Mouse (Mus musculus) heart, embryonic 11.5 days (tissue): ENCODE measurements around the gene Slc25a3. TPM values are rescaled to one million over a fixed set of nuclear protein-coding genes. Genes with fewer than 3 reads are reported as not detected.

ENCODE experiments used
- ATAC-seq: fragments of 200-750 bp; cut with Nextera tagmentation; replicated peaks from 2 replicates; pipeline ENCODE4 v1.8.0; 2017; ENCODE audit warnings: moderate library complexity; ENCODE audit not compliant: insufficient number of reproducible peaks, low FRiP score, low TSS enrichment
- H3K27ac ChIP-seq: fragments of 300-500 bp; sonication (generic); 2 replicates; pipeline ENCODE4 v1.5.1; 2014; ENCODE audit warnings: mild to moderate bottlenecking, low read depth, low read length
- H3K27me3 ChIP-seq: fragments of 300-500 bp; sonication (generic); 2 replicates; pipeline ENCODE4 v1.6.1; 2014; ENCODE audit warnings: mild to moderate bottlenecking, low read length, mixed read lengths; ENCODE audit not compliant: control insufficient read depth, insufficient read depth
- H3K36me3 ChIP-seq: fragments of 300-500 bp; sonication (generic); 2 replicates; pipeline ENCODE4 v1.6.1; 2014; ENCODE audit warnings: mild to moderate bottlenecking, low read length, moderate library complexity, mixed read lengths; ENCODE audit not compliant: control insufficient read depth, insufficient read depth
- H3K4me1 ChIP-seq: fragments of 300-500 bp; sonication (generic); 2 replicates; pipeline ENCODE4 v1.6.1; 2014; ENCODE audit warnings: low read length; ENCODE audit not compliant: control insufficient read depth, insufficient read depth
- H3K4me2 ChIP-seq: fragments of 300-500 bp; sonication (generic); 2 replicates; pipeline ENCODE4 v1.6.1; 2014; ENCODE audit warnings: mild to moderate bottlenecking, moderate library complexity
- H3K4me3 ChIP-seq: fragments of 300-500 bp; sonication (generic); 2 replicates; pipeline ENCODE4 v1.5.1; 2014; ENCODE audit warnings: low read depth, low read length
- H3K9ac ChIP-seq: fragments of 300-500 bp; sonication (generic); 2 replicates; pipeline ENCODE4 v1.6.1; 2014; ENCODE audit warnings: mild to moderate bottlenecking, low read depth, low read length, moderate library complexity
- H3K9me3 ChIP-seq: fragments of 300-500 bp; sonication (generic); replicated peaks from 2 replicates; pipeline ENCODE4 v1.6.1; 2016; ENCODE audit warnings: low read length; ENCODE audit not compliant: control insufficient read depth
- WGBS: fragments of 180-500 bp; shearing (Covaris S2); extraction: QIAGEN DNeasy Blood & Tissue Kit; methylation state at CpG from one replicate; pipeline ENCODE4 v1.1.7; 2014; ENCODE audit not compliant: insufficient replicate concordance; 5-methylcytosine and 5-hydroxymethylcytosine counted together
- polyA plus RNA-seq: library from polyadenylated mRNA; unstranded; fragments of >200 nt; fragmentation: Nextera tagmentation; extraction: Ambion mirVana; gene quantifications from 2 replicates; pipeline ENCODE4 v1.2.1, GENCODE M21; 2014

The Slc25a3 gene
- polyA plus RNA-seq, 1 experiment from 2014 or later, result 838 TPM

DNA sequence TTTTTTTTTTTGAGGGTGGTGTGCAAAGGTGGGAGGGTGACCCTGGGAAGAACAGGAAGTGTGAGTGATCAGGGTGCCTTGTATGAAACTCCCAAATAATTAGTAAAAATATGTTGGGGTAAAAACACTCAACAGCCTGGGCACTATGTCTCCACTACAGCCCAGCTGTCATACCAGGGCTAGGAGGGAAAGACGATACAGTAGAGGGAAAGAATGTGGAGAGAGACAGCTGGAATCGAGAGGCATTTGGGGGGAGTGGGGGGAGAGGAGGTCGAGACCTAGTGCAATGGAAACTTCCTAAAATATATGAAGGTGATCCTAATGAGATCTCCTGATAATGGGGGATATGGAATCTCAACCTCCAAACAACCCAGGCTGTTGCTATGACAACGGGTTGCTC is 14.0 kb downstream of the Slc25a3 start:
- Histone ChIP-seq H3K27me3 (no peaks in the 10 kb centered on the region), H3K4me2 (no peak overlapping the region), H3K4me3 (no peak overlapping the region), H3K27ac (no peak overlapping the region), H3K4me1 (no peaks in the 10 kb centered on the region), H3K9ac (no peak overlapping the region), H3K9me3 (0 out of 2 replicates have a peak, but pooled peaks cover 2% of the 10 kb centered on the region), H3K36me3 (peaks cover 18% of the 10 kb centered on the region)
- WGBS, result 75% methylated on average over 4 of the region's 4 CpGs
- no peak for ATAC-seq

DNA sequence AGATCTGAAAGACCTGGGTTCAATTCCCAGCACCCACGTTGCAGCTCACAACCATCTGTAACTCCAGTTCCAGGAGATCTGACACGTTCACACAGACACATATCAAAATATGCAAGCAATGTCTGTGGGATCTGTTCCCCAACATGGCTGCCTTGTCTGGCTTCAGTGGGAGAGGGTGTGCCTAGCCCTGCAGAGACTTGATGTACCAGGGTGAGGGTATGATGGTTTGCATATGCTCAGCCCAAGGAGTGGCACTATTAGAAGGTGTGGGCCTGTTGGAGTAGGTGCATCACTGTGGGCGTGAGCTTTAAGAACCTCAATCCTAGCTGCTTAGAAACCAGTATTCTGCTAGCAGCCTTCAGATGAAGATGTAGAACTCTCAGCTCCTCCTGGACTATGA is 17.9 kb downstream of the Slc25a3 start:
- H3K4me3 ChIP-seq, result no peak overlapping the region
- peaks cover 4% of the 10 kb centered on the region; the same call in 1 of the 2 replicates for H3K36me3 ChIP-seq
- no peak for ATAC-seq
- H3K4me2 ChIP-seq, result no peak overlapping the region
- H3K27ac ChIP-seq, result no peak overlapping the region
- 81% methylated on average over 3 of the region's 3 CpGs for WGBS
- 0 out of 2 replicates have a peak, but pooled peaks cover 2% of the 10 kb centered on the region for H3K9me3 ChIP-seq
- H3K4me1 ChIP-seq, result no peaks in the 10 kb centered on the region
- no peak overlapping the region for H3K9ac ChIP-seq
- H3K27me3 ChIP-seq, result no peaks in the 10 kb centered on the region

DNA sequence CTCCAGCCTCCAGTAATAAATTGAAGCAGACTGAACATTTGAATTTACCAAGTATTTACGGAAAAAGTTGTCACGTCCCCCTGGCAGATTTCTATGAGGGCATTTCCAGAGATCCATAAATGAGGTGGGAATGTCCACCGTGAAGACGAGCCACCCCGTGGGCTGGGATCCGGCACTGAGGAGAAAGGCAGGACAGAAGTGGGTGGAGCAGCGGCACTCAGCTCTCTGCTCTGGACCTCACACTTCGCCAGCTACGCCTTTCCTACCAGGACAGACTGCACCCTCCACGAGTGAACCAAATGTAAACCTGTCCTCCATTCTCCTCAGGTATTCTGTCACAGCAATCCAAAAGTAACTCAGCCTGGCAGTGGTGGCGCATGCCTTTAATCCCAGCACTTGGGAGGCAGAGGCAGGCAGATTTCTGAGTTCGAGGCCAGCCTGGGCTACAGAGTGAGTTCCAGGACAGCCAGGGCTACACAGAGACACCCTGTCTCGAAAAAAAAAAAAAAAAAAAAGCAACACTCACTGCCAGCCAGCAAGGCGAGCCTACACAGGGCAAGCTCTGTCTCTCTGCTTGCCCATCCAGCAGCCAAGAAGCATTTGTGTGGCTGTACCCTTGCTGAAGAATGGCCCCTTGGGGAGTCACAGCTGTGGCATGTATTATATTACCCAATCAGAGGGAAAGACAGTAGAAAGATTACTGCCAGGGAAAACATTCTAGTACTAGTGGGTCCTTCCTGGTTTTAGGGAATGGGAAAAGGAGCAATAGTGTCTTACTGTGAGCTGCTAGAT is 20.9 kb downstream of the Slc25a3 start:
- peaks cover 4% of the 10 kb centered on the region; the same call in 1 of the 2 replicates for H3K36me3 ChIP-seq
- no peak overlapping the region for H3K4me3 ChIP-seq
- no peak overlapping the region for H3K9ac ChIP-seq
- H3K4me2 ChIP-seq, result no peak overlapping the region
- ATAC-seq, result no peak
- no peaks in the 10 kb centered on the region for H3K4me1 ChIP-seq
- WGBS, result 84% methylated on average over 14 of the region's 14 CpGs
- no peaks in the 10 kb centered on the region for H3K27me3 ChIP-seq
- H3K27ac ChIP-seq, result no peak overlapping the region
- no peaks in the 10 kb centered on the region for H3K9me3 ChIP-seq

DNA sequence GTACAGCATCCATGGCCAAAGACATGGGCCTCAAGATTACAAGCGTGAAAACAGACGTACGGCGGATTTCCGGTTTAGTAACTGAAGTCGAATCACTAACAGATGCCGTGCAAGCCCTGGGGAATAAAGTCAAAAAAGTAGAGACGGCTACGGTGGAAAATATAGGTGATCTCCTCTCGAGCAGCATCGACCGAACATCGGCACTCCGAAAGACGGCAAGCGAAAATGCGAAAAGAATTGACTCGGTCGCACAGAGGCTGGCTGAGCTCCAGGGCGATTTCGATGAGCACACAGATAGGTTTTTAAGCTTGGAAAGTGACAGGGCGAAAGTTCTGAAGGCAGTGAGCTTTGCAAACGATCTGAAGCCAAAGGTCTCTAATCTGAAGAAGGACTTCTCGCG is 21.9 kb downstream of the Slc25a3 start:
- Histone ChIP-seq H3K27me3 (no peaks in the 10 kb centered on the region), H3K4me1 (no peaks in the 10 kb centered on the region), H3K9ac (no peak overlapping the region), H3K27ac (no peak overlapping the region), H3K4me3 (no peak overlapping the region), H3K9me3 (no peaks in the 10 kb centered on the region), H3K36me3 (peaks cover 4% of the 10 kb centered on the region; the same call in 1 of the 2 replicates), H3K4me2 (no peak overlapping the region)
- 90% methylated on average over 25 of the region's 25 CpGs for WGBS
- ATAC-seq, result no peak

DNA sequence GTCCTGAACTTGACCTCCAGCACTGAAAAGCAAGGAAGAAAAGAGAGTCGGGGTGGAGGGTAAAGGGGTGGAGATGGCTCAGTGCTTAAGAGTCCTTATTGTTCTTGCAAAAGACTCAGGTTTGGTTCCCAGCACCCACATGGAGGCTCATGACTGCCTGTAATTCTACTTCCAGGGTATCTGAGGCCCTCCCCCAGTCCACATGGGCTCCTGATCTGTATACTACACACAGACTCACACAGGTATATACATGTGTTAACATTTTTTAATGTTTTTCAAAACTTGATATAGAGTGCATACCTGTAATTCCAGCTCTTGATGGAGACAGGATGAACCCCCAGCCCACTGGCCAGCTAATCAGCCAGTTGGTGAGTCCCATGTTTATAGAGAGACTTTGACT is 23.8 kb downstream of the Slc25a3 start:
- Histone ChIP-seq H3K9ac (no peak overlapping the region), H3K4me1 (no peaks in the 10 kb centered on the region), H3K27me3 (no peaks in the 10 kb centered on the region), H3K27ac (no peak overlapping the region), H3K36me3 (peaks cover 4% of the 10 kb centered on the region; the same call in 1 of the 2 replicates), H3K4me3 (no peak overlapping the region), H3K4me2 (no peak overlapping the region), H3K9me3 (no peaks in the 10 kb centered on the region)
- 93% methylated on average over 1 of the region's 1 CpGs for WGBS
- ATAC-seq, result no peak

DNA sequence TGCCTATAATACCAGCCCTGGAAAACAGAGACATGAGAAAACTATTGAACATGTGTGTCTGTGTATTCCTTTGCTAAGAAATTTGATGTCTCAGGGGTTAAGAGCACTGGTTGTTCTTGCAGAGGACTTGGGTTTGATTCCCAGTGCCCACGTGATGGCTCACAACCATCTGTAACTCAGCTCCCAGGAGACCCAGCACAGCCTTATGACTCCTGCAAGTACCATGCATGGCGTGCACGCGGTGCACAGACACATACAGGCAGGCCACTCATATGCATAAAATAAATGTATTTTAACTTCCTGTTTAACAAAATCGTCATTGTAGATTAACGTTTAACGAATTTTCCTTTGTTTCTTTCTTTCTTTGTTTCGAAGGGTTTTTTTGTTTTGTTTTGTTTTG is 25.8 kb downstream of the Slc25a3 start:
- Histone ChIP-seq H3K4me2 (no peak overlapping the region), H3K27me3 (no peaks in the 10 kb centered on the region), H3K9me3 (no peaks in the 10 kb centered on the region), H3K36me3 (peaks cover 15% of the 10 kb centered on the region; the same call in 1 of the 2 replicates), H3K4me1 (no peaks in the 10 kb centered on the region), H3K27ac (no peak overlapping the region), H3K4me3 (no peak overlapping the region), H3K9ac (no peak overlapping the region)
- ATAC-seq, result no peak
- WGBS, result 84% methylated on average over 8 of the region's 8 CpGs

DNA sequence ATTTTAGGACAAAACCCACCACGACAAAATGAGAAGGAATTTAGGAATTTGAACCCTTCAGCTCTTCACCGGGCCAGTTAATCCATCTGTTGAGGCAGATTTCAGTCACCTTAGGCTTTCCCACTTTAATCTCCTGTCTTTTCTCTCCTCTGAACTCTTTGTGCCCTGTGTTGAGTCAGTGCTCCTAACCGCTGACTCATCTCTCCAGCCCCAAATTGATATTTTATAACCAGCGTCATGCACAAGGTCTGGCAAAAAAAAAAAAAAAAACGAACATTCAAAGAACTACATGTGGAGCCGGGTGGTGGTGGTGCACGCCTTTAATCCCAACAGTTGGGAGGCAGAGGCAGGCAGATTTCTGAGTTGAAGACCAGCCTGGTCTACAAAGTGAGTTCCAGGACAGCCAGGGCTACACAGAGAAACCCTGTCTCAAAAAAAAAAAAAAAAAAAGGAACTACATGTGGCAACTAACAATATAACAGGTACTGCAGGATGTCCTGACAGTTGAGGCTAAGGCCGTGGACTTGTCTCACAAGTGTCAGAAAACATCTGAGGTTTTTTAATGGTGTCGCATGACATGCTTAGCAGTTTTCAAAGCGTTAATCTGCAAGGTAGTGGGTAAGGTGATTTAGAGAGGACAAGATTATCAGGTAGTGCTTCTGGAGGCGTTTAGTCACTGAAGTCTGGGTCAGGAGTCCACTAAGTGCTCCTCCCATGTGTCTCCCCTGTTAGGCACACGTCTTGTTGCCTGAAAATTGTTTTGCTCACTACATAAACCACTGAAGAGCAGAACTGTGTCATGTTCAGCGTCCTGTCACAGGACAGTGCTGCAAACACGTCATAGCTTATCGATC is 29.4 kb downstream of the Slc25a3 start:
- Histone ChIP-seq H3K27ac (no peak overlapping the region), H3K4me1 (no peaks in the 10 kb centered on the region), H3K4me2 (no peak overlapping the region), H3K4me3 (no peak overlapping the region), H3K27me3 (no peaks in the 10 kb centered on the region), H3K9me3 (no peaks in the 10 kb centered on the region), H3K36me3 (peaks cover 11% of the 10 kb centered on the region; the same call in 1 of the 2 replicates), H3K9ac (no peak overlapping the region)
- no peak for ATAC-seq
- 79% methylated on average over 15 of the region's 15 CpGs for WGBS

DNA sequence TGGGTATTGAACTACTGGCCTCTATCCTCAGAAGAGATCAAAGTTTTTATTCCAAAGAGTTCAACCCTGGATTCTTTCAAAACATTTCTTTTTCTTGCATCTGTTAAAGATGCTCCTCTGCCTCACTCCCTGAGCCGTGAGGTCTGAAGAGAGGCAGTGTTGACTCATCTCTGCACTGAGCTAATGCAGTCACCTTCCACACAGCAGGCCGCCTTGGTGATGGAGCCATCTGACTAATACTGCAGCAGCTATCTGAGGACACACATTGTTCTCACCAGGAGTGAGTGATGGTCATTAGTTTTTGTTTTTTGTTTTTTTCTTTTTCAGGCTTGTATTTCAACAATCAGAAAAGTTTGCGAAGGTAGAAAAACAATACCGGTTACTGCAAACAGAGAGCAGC is 31.0 kb downstream of the Slc25a3 start:
- WGBS, result 81% methylated on average over 4 of the region's 4 CpGs
- H3K27ac ChIP-seq, result no peak overlapping the region
- H3K36me3 ChIP-seq, result peaks cover 11% of the 10 kb centered on the region; the same call in 1 of the 2 replicates
- no peak overlapping the region for H3K9ac ChIP-seq
- no peak overlapping the region for H3K4me2 ChIP-seq
- H3K4me1 ChIP-seq, result no peaks in the 10 kb centered on the region
- no peak for ATAC-seq
- no peaks in the 10 kb centered on the region for H3K9me3 ChIP-seq
- H3K27me3 ChIP-seq, result no peaks in the 10 kb centered on the region
- H3K4me3 ChIP-seq, result no peak overlapping the region
